Mouse (Mus musculus): ENCODE results near the gene Sppl2c. TPM values are rescaled to one million over a fixed set of nuclear protein-coding genes. Genes with fewer than 3 reads are reported as not detected.

Sppl2c gene
- polyA plus RNA-seq, 1 experiment from 2014 or later = not detected

GRCm38 (mm10) chr11:104156391-104156790 is 29.7 kb upstream of the Sppl2c start:
- H3K9me3 ChIP-seq (ENCODE audit: control insufficient read depth, low read length) = no peaks in the 10 kb centered on the region
- H3K4me2 ChIP-seq (ENCODE audit: low read depth, low read length) = no peak overlapping the region
- DNase-seq (ENCODE audit: low spot score) = no peak
- WGBS = 50% methylated on average over 3 of the region's 3 CpGs
- H3K27ac ChIP-seq (replicated peaks; ENCODE audit: low read depth, low read length) = no peak overlapping the region
- no peaks in the 10 kb centered on the region for H3K36me3 ChIP-seq (ENCODE audit: control insufficient read depth, insufficient read depth, low read length)
- no peak for ATAC-seq (ENCODE audit: low read depth)
- H3K4me3 ChIP-seq (ENCODE audit: low read depth, low read length) = no peak overlapping the region
- no peak overlapping the region for H3K9ac ChIP-seq (ENCODE audit: low read depth, low read length)
- 0 out of 2 replicates have a peak, but pooled peaks cover 5% of the 10 kb centered on the region for H3K4me1 ChIP-seq (ENCODE audit: control insufficient read depth, insufficient read depth, low read length)
- peaks cover 28% of the 10 kb centered on the region for H3K27me3 ChIP-seq (replicated peaks; ENCODE audit: control insufficient read depth, insufficient read depth, low read length)

- Histone ChIP-seq H3K4me1 (ENCODE audit: control insufficient read depth, insufficient read depth, low read length) (0 out of 2 replicates have a peak, but pooled peaks cover 5% of the 10 kb centered on the region), H3K36me3 (ENCODE audit: control insufficient read depth, insufficient read depth, low read length) (no peaks in the 10 kb centered on the region), H3K9ac (ENCODE audit: low read depth, low read length) (no peak overlapping the region), H3K9me3 (ENCODE audit: control insufficient read depth, low read length) (no peaks in the 10 kb centered on the region), H3K4me3 (ENCODE audit: low read depth, low read length) (peak overlapping the region; percentile 30), H3K27ac (replicated peaks; ENCODE audit: low read depth, low read length) (no peak overlapping the region), H3K27me3 (replicated peaks; ENCODE audit: control insufficient read depth, insufficient read depth, low read length) (peaks cover 28% of the 10 kb centered on the region), H3K4me2 (ENCODE audit: low read depth, low read length) (peak overlapping the region; percentile 57)
- ATAC-seq (ENCODE audit: low read depth) (peak; percentile 96), DNase-seq (ENCODE audit: low spot score) (peak; percentile 85)
- 2% methylated on average over 23 of the region's 23 CpGs for WGBS
Measured at GRCm38 (mm10) chr11:104157603-104158259, 28.4 kb upstream of the Sppl2c start.

GRCm38 (mm10) chr11:104158260-104158907 is 27.7 kb upstream of the Sppl2c start:
- no peaks in the 10 kb centered on the region for H3K36me3 ChIP-seq (ENCODE audit: control insufficient read depth, insufficient read depth, low read length)
- H3K4me3 ChIP-seq (ENCODE audit: low read depth, low read length) = peak overlapping the region; percentile 30
- peak overlapping the region; percentile 57 for H3K4me2 ChIP-seq (ENCODE audit: low read depth, low read length)
- 0 out of 2 replicates have a peak, but pooled peaks cover 5% of the 10 kb centered on the region for H3K4me1 ChIP-seq (ENCODE audit: control insufficient read depth, insufficient read depth, low read length)
- peaks cover 28% of the 10 kb centered on the region for H3K27me3 ChIP-seq (replicated peaks; ENCODE audit: control insufficient read depth, insufficient read depth, low read length)
- 0 out of 2 replicates have a peak, but pooled peaks have one; percentile 8 for ATAC-seq (ENCODE audit: low read depth)
- DNase-seq (ENCODE audit: low spot score) = no peak
- no peaks in the 10 kb centered on the region for H3K9me3 ChIP-seq (ENCODE audit: control insufficient read depth, low read length)
- H3K9ac ChIP-seq (ENCODE audit: low read depth, low read length) = no peak overlapping the region
- H3K27ac ChIP-seq (replicated peaks; ENCODE audit: low read depth, low read length) = no peak overlapping the region
- 6% methylated on average over 17 of the region's 17 CpGs for WGBS

GRCm38 (mm10) chr11:104159769-104160272 is 26.3 kb upstream of the Sppl2c start:
- no peak for DNase-seq (ENCODE audit: low spot score)
- H3K27ac ChIP-seq (replicated peaks; ENCODE audit: low read depth, low read length) = no peak overlapping the region
- H3K9ac ChIP-seq (ENCODE audit: low read depth, low read length) = no peak overlapping the region
- no peak for ATAC-seq (ENCODE audit: low read depth)
- H3K27me3 ChIP-seq (replicated peaks; ENCODE audit: control insufficient read depth, insufficient read depth, low read length) = peaks cover 28% of the 10 kb centered on the region
- H3K36me3 ChIP-seq (ENCODE audit: control insufficient read depth, insufficient read depth, low read length) = no peaks in the 10 kb centered on the region
- H3K4me1 ChIP-seq (ENCODE audit: control insufficient read depth, insufficient read depth, low read length) = 0 out of 2 replicates have a peak, but pooled peaks cover 5% of the 10 kb centered on the region
- 69% methylated on average over 4 of the region's 4 CpGs for WGBS
- no peaks in the 10 kb centered on the region for H3K9me3 ChIP-seq (ENCODE audit: control insufficient read depth, low read length)
- H3K4me2 ChIP-seq (ENCODE audit: low read depth, low read length) = no peak overlapping the region
- H3K4me3 ChIP-seq (ENCODE audit: low read depth, low read length) = no peak overlapping the region

- Histone ChIP-seq H3K9me3 (ENCODE audit: control insufficient read depth, low read length) (no peaks in the 10 kb centered on the region), H3K4me2 (ENCODE audit: low read depth, low read length) (no peak overlapping the region), H3K4me1 (ENCODE audit: control insufficient read depth, insufficient read depth, low read length) (0 out of 2 replicates have a peak, but pooled peaks cover 5% of the 10 kb centered on the region), H3K4me3 (ENCODE audit: low read depth, low read length) (no peak overlapping the region), H3K36me3 (ENCODE audit: control insufficient read depth, insufficient read depth, low read length) (no peaks in the 10 kb centered on the region), H3K27ac (replicated peaks; ENCODE audit: low read depth, low read length) (no peak overlapping the region), H3K9ac (ENCODE audit: low read depth, low read length) (no peak overlapping the region), H3K27me3 (replicated peaks; ENCODE audit: control insufficient read depth, insufficient read depth, low read length) (peaks cover 28% of the 10 kb centered on the region)
- ATAC-seq (ENCODE audit: low read depth) (no peak), DNase-seq (ENCODE audit: low spot score) (no peak)
- WGBS = 69% methylated on average over 5 of the region's 5 CpGs
Measured at GRCm38 (mm10) chr11:104161153-104161552, 25.0 kb upstream of the Sppl2c start.

- H3K4me2 ChIP-seq (ENCODE audit: low read depth, low read length) = no peak overlapping the region
- H3K4me1 ChIP-seq (ENCODE audit: control insufficient read depth, insufficient read depth, low read length) = no peaks in the 10 kb centered on the region
- 0 out of 2 replicates have a peak, but pooled peaks cover under 1% of the 10 kb centered on the region for H3K27me3 ChIP-seq (replicated peaks; ENCODE audit: control insufficient read depth, insufficient read depth, low read length)
- H3K9me3 ChIP-seq (ENCODE audit: control insufficient read depth, low read length) = no peaks in the 10 kb centered on the region
- H3K9ac ChIP-seq (ENCODE audit: low read depth, low read length) = no peak overlapping the region
- H3K4me3 ChIP-seq (ENCODE audit: low read depth, low read length) = no peak overlapping the region
- 79% methylated on average over 10 of the region's 10 CpGs for WGBS
- H3K27ac ChIP-seq (replicated peaks; ENCODE audit: low read depth, low read length) = no peak overlapping the region
- DNase-seq (ENCODE audit: low spot score) (no peak), ATAC-seq (ENCODE audit: low read depth) (no peak)
- no peaks in the 10 kb centered on the region for H3K36me3 ChIP-seq (ENCODE audit: control insufficient read depth, insufficient read depth, low read length)
Measured at GRCm38 (mm10) chr11:104164257-104164656, 21.9 kb upstream of the Sppl2c start.

- Histone ChIP-seq H3K9me3 (ENCODE audit: control insufficient read depth, low read length) (no peaks in the 10 kb centered on the region), H3K27me3 (replicated peaks; ENCODE audit: control insufficient read depth, insufficient read depth, low read length) (peaks cover 3% of the 10 kb centered on the region; the same call in 1 of the 2 replicates), H3K4me1 (ENCODE audit: control insufficient read depth, insufficient read depth, low read length) (no peaks in the 10 kb centered on the region), H3K27ac (replicated peaks; ENCODE audit: low read depth, low read length) (no peak overlapping the region), H3K36me3 (ENCODE audit: control insufficient read depth, insufficient read depth, low read length) (no peaks in the 10 kb centered on the region), H3K9ac (ENCODE audit: low read depth, low read length) (no peak overlapping the region), H3K4me3 (ENCODE audit: low read depth, low read length) (no peak overlapping the region), H3K4me2 (ENCODE audit: low read depth, low read length) (no peak overlapping the region)
- ATAC-seq (ENCODE audit: low read depth) (no peak; the same call in 1 of the 2 replicates), DNase-seq (ENCODE audit: low spot score) (peak; percentile 43)
- WGBS = 33% methylated on average over 12 of the region's 12 CpGs
Measured at GRCm38 (mm10) chr11:104171281-104171781, 14.8 kb upstream of the Sppl2c start.

- H3K9ac ChIP-seq (ENCODE audit: low read depth, low read length) = no peak overlapping the region
- H3K27me3 ChIP-seq (replicated peaks; ENCODE audit: control insufficient read depth, insufficient read depth, low read length) = no peaks in the 10 kb centered on the region; the same call in 1 of the 2 replicates
- no peak overlapping the region for H3K4me2 ChIP-seq (ENCODE audit: low read depth, low read length)
- DNase-seq (ENCODE audit: low spot score) (peak; percentile 22), ATAC-seq (ENCODE audit: low read depth) (no peak)
- H3K36me3 ChIP-seq (ENCODE audit: control insufficient read depth, insufficient read depth, low read length) = no peaks in the 10 kb centered on the region
- H3K4me3 ChIP-seq (ENCODE audit: low read depth, low read length) = no peak overlapping the region
- 10% methylated on average over 7 of the region's 7 CpGs for WGBS
- no peak overlapping the region for H3K27ac ChIP-seq (replicated peaks; ENCODE audit: low read depth, low read length)
- no peaks in the 10 kb centered on the region for H3K4me1 ChIP-seq (ENCODE audit: control insufficient read depth, insufficient read depth, low read length)
- no peaks in the 10 kb centered on the region for H3K9me3 ChIP-seq (ENCODE audit: control insufficient read depth, low read length)
Measured at GRCm38 (mm10) chr11:104178893-104179292, 7.2 kb upstream of the Sppl2c start.

Measured in embryonic facial prominence, embryonic 14.5 days (tissue).